Mouse (Mus musculus): ENCODE measurements around the gene Ccdc71l. TPM values are rescaled to one million over a fixed set of nuclear protein-coding genes. Genes with fewer than 3 reads are reported as not detected.

Ccdc71l gene
- total RNA-seq (2023; ENCODE audit: inconsistent age) = 14.1 to 17.0 TPM (median 15.8 TPM) in 4 replicates

DNA sequence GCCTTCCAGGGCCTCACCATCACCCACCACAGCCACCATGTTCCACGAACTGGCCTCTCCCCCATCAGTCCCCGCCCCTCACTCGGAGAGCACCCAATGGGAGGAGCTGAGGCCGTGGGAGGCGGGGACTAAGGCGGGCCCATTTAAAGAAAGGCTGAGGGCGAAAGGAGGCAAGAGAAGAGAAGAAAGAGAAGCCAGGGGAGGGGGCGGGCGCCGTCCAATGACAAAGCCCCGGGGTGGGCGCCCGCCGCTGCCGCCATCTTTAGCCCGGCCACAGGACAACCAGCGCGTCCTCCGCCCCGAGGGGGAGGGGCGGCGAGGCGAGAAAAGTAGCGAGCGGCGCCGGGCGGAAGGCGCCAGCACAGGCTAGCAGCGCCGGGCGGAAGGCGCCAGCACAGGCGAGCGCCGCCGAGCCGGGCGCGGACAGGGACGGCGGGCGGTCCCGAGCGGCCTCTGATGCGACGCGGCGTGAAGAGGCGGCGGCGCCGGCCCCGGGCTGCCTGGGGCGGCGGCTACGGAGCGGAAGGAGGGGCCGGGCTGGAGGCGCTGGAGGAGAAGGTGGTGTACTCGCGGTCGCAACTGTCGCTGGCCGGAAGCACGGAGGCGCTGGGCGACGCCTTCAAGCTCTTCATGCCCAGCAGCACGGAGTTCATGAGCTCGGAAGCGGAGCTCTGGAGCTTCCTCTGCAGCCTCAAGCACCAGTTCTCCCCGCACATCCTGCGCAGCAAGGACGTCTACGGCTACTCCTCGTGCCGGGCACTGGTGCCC lies at the start of gene Ccdc71l:
TSS of gene Ccdc71l (plus strand) at position 177 of the 768 bp plus-strand sequence.

Other genes with a start within 250 kb of the Ccdc71l start
- 57.0 to 64.6 TPM (median 57.8 TPM) in 4 replicates for gene Pik3cg, start 170.0 kb upstream of the Ccdc71l start, total RNA-seq (2023; ENCODE audit: inconsistent age)

All from B cell, adult (primary cell).